Mouse (Mus musculus): Measurements from ENCODE around the gene Rps7.

- TF ChIP-seq GATA1 (IDR thresholded peaks at IDR 0.05; ENCODE audit: low read length) (no peak), TAL1 (IDR thresholded peaks at IDR 0.05; ENCODE audit: low read length) (no peak)
These were observed 18.5 kb downstream of the Rps7 start for GRCm38 (mm10) chr12:28617297-28617696.
